Mouse (Mus musculus): ENCODE data around the gene Fam177a. TPM values are rescaled to one million over a fixed set of nuclear protein-coding genes. Genes with fewer than 3 reads are reported as not detected.
"Not testable (repeated sequence)": the region's sequence is repeated elsewhere in the genome, so short reads cannot be mapped to it uniquely, and the experiment has no call there.

Fam177a gene
- 10 to 100 TPM; 15.6 to 28.9 (median 16.6) TPM for polyA plus RNA-seq (2017; shearing (Covaris generic))

DNA sequence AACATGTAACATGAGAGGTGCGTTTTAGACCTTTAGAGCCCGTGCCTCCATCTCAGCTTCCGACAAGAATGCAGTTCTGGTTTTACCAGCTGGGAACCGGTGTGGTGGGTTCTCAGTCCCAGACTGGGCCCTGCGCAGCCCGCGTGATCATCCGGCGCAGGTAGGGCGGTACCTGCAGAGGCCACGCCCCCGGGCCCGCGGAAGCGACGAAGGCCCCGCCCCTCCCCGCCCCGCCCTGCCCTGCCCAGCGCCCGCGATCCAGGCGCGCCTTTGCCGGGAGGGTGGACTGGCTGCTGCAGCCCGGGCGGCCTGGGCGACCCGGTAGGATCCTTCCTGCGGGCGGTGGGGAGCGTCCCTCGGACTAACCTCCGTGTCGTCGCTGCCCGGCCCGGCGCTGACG lies at the start of gene Fam177a:
Fam177a (plus strand) TSS at position 228 of the 400 bp plus-strand sequence.
- ATAC-seq = peak; percentile 94

DNA sequence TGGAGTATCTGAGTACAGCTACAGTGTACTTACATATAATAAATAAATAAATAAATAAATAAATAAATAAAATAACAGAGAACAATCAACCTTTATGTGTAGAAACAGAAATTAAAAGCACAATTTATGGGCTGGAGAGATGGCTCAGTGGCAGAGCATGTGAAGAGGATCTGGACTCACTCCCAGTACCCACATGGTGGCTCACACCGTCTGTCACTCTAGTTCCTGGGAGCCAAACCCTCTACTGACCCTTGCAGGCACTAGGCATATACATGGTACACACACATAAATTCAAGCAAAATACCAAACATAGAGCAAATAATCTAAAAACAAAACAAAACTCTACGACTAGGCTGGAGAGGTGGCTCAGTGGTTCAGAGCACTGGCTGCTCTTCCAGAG lies 49.0 kb upstream of the Fam177a start:
- no peak for ATAC-seq

- ATAC-seq = not testable (repeated sequence)
These were observed 45.6 kb upstream of the Fam177a start for GRCm38 (mm10) chr12:55078706-55079105.

DNA sequence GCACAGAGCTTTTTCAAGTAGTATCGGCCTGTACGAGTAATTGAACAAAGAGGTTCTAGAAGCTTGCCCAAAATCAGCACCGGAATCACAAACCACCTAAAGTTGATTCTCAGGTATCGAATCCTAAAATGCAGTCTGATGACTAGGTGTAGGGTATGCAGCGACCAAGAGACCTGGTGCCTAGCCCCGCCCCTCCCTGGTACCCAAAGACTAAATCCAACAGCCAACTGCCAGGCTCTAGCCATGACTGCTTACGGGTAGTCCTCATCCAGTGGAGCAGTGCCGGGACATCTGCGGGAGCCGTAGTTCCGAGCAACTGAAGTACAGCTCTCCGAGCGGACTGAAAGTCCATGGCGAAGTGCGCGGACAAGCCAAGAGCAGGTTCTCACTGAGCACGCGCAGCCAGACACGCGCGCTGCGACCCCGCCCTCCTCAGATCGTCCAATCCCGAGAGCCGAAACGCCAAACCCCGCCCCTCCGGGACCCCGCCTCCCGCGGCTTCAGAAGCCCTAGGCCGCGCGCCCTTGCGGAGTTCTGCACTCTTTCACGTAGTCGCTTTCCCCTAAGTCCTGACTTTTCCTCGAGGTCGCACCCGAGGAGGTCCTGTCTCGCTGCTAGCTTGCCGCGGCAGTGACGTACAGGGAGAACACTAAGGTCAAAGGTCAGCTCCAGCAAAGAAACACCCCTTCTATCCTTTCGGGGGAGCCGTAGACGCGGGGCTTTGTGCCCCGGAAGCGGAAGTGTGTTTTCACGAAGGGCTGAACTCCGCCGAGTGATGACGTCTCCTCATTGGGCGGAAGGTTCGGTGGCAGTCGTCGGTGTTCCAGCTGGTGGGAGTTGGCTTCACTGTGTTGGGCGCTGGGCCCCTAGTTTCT lies 44.3 kb upstream of the Fam177a start, which contains the start of the genes 2700097O09Rik and Srp54a:
2700097O09Rik (minus strand) TSS at position 385 of the 875 bp plus-strand sequence.
Srp54a (plus strand) TSS at position 537 of the 875 bp plus-strand sequence.
- peak; percentile 94 for ATAC-seq

- ATAC-seq = peak; percentile 41
These were observed 43.7 kb upstream of the Fam177a start for GRCm38 (mm10) chr12:55080601-55080942.

DNA sequence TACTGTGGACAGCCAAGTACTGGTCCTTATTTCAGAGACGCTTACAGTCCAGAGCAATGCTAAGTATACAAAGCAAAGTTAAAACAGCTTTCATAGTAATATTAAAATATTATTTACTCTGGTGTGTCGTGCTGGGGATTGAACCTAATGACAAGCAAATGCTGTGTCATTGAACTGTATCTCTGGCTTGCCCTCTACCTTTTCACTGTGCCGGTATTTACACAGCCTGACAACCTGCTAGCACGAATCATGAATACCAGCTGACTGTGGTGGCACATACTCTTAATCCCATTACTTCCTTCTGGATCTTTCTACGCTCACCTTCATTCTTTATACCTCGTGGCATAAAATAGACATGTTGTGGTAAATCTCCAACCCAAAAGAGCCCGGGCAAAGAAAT lies 32.1 kb upstream of the Fam177a start:
- ATAC-seq = not testable (repeated sequence)

DNA sequence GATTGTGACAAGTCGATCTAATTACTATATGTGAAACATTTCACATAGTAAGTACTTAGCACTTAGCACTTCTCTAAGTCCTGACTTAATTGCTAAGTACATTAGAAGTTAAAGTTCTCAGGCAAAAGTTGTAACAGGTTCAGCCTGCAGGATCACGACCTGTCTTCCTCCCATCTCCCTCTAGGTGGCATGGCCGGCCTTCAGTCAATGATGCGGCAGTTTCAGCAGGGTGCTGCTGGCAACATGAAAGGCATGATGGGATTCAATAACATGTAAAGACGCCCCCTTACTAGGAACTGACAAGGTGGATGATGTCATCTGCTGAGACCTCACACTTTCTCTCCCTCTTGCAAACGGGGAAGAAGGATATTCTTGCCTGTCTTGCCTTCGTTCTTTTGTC lies 11.7 kb upstream of the Fam177a start:
- ATAC-seq = not testable (repeated sequence)

DNA sequence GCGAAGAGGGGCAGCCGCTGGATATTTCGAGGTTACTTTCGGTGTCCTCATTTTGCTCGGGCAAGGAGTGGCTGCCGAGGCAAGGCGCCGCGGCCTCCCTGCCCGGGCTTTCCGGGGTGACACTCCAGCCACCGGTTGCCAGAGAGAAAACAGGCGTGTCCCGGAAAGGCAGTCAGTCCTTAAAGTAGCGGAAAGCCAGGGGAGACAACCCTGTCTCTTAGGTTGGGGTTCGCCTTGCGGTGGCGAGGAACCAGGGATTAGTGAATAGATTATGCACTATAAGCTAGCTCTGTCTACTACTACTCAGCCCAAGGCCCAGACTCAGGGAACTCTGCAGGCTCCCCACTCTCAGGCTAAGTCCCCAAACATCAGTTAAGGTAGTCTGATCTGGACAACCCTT lies 462 bp downstream of the Fam177a start:
- peak; percentile 68 for ATAC-seq

GRCm38 (mm10) chr12:55135540-55135939 lies 11.3 kb downstream of the Fam177a start:
- ATAC-seq = not testable (repeated sequence)

DNA sequence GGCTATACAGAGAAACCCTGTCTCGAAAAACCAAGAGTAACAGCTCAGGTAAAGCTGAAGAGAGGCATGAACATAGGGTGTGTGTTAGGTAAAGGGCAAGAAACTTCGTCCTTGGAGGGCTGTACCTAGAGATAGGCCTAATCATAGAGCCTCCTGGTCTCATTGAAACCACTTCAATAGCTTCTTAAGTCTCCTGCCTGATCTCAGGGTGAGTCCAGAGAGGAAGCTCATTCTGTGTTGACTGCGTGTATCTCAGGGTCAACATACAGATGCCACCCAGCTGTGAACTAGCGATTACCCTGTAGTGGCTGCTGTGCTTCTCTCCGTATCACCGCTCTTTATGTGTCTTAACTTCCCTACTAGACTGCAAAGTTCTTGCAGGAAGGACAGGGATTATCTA lies 13.6 kb downstream of the Fam177a start:
- not testable (repeated sequence) for ATAC-seq

DNA sequence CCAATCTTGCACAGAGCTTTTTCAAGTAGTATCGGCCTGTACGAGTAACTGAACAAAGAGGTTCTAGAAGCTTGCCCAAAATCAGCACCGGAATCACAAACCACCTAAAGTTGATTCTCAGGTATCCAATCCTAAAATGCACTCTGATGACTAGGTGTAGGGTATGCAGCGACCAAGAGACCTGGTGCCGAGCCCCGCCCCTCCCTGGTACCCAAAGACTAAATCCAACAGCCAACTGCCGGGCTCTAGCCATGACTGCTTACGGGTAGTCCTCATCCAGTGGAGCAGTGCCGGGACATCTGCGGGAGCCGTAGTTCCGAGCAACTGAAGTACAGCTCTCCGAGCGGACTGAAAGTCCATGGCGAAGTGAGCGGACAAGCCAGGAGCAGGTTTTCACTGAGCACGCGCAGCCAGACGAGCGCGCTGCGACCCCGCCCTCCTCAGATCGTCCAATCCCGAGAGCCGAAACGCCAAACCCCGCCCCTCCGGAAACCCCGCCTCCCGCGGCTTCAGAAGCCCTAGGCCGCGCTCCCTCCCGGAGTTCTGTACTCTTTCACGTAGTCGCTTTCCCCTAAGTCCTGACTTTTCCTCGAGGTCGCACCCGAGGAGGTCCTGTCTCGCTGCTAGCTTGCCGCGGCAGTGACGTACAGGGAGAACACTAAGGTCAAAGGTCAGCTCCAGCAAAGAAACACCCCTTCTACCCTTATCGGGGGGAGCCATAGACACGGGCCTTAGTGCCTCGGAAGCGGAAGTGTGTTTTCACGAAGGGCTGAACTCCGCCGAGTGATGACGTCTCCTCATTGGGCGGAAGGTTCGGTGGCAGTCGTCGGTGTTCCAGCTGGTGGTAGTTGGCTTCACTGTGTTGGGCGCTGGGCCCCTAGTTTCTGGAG lies 30.5 kb downstream of the Fam177a start, which contains the start of gene Srp54b:
Srp54b (plus strand) TSS at position 546 of the 890 bp plus-strand sequence.
- peak; percentile 94 for ATAC-seq

DNA sequence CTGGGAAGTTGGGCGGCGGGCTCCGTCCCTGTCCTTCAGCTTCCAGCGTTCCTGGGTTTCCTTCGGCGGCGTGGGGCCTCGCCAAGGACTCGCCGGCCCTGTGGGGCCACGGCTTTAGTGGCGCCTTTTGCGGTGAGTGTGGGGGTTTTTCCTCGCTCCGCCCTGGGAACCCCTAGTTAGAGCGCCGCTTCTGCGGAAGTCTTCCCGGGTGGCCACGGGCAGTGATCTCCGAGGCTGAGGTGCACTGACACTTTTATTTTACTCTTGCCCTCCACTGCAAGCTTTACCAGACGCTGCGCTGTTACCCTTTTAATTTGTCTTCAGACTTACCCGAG lies 31.1 kb downstream of the Fam177a start:
- peak; percentile 46 for ATAC-seq

- ATAC-seq = not testable (repeated sequence)
These were observed 42.8 kb downstream of the Fam177a start for GRCm38 (mm10) chr12:55167034-55167557.

DNA sequence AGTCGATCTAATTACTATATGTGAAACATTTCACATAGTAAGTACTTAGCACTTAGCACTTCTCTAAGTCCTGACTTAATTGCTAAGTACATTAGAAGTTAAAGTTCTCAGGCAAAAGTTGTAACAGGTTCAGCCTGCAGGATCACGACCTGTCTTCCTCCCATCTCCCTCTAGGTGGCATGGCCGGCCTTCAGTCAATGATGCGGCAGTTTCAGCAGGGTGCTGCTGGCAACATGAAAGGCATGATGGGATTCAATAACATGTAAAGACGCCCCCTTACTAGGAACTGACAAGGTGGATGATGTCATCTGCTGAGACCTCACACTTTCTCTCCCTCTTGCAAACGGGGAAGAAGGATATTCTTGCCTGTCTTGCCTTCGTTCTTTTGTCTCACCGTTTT lies 63.4 kb downstream of the Fam177a start:
- not testable (repeated sequence) for ATAC-seq

DNA sequence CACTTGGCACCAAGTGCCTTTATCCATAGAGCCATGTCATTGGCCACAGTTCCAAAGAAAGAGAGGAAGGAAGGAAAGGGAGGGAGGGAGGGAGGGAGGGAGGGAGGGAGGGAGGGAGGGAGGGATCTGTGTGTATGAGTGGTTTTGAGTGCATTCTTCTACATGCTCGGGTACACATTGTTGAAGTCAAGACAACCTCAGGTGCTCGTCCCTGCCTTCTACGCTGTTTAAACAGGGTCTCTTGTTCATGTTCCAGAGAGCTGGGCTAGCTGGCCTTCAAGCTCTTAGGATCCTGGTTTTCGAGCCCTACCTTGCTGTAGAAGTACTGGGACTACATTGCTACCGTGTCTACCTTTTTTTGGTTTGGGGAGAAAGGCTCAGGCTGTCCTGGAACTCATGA lies 64.9 kb downstream of the Fam177a start:
- ATAC-seq = not testable (repeated sequence)

Other genes with a start within 250 kb of the Fam177a start
- gene Gm20403, start 137.9 kb upstream of the Fam177a start, polyA plus RNA-seq (2017; shearing (Covaris generic)) = not detected
- gene Baz1a, start 110.1 kb upstream of the Fam177a start, polyA plus RNA-seq (2017; shearing (Covaris generic)) = 10 to 100 TPM; 31.0 to 41.8 (median 34.4) TPM
- 10 to 100 TPM; 18.7 to 24.4 (median 18.7) TPM for gene 2700097O09Rik, start 44.4 kb upstream of the Fam177a start, polyA plus RNA-seq (2017; shearing (Covaris generic))
- gene Srp54a, start 44.2 kb upstream of the Fam177a start, polyA plus RNA-seq (2017; shearing (Covaris generic)) = 100 to 1,000 TPM; 136 to 177 (median 154) TPM
- gene Srp54b, start 30.6 kb downstream of the Fam177a start, polyA plus RNA-seq (2017; shearing (Covaris generic)) = 10 to 100 TPM; 32.8 to 49.1 (median 34.4) TPM
- gene 1700047I17Rik2, start 75.1 kb downstream of the Fam177a start, polyA plus RNA-seq (2017; shearing (Covaris generic)) = not detected
- gene Srp54c, start 105.7 kb downstream of the Fam177a start, polyA plus RNA-seq (2017; shearing (Covaris generic)) = 10 to 100 TPM; 51.2 to 68.8 (median 54.5) TPM
- gene 1110008L16Rik, start 175.1 kb downstream of the Fam177a start, polyA plus RNA-seq (2017; shearing (Covaris generic)) = 10 to 100 TPM in 1 of 3 experiments, 1 to 10 TPM in 2; 6.1 to 10.2 (median 9.4) TPM
- 10 to 100 TPM; 18.1 to 32.2 (median 20.8) TPM for gene Ppp2r3c, start 178.5 kb downstream of the Fam177a start, polyA plus RNA-seq (2017; shearing (Covaris generic))

Data from inflammation-experienced regulatory T-cells, adult 6 months (primary cell).